Mouse (Mus musculus): ENCODE data around the gene Nif3l1. TPM values are rescaled to one million over a fixed set of nuclear protein-coding genes. Genes with fewer than 3 reads are reported as not detected.

Nif3l1 gene
- polyA plus RNA-seq (2014; fragmentation: Nextera tagmentation; extraction: Ambion mirVana): 24.5 and 28.5 TPM in 2 replicates

DNA sequence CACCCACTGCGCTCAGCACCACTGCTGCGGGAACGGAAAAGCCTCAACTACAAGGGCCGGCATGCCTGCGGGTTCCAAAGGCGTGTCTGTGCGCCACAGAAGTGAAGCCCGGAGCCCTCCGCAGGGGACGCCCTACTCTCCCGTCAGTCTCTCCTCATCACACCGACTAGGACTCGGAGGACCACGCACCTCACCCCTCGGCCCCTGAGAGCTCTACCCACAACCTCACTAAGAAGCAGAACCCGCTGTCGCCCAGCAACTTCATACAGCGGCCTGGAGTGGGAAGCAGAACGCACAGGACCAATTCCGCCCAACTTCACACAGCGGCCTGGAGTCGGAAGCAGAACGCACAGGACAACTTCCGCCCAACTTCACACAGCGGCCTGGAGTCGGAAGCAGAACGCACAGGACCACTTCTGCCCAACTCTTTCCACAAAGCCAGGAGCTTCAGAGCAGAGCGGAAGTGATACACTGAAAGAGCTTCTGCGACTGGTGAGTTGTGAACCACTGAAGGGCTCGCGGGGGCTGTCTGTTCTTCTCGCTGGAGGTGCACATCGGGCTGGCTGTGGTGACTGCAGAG, at the start of gene Nif3l1, which contains the start of gene Ppil3:
TSS of gene Nif3l1 (plus strand) at position 9 of the 580 bp plus-strand sequence.
TSS of gene Ppil3 (minus strand) at position 344 of the 580 bp plus-strand sequence.
- peaks cover 34% of the 10 kb centered on the region for H3K36me3 ChIP-seq (ENCODE audit: control insufficient read depth, insufficient read depth, low read length)
- peak within 1 kb of the TSS; percentile 87 for H3K9ac ChIP-seq (ENCODE audit: low read length)
- peaks cover 0 to 21% of the 10 kb centered on the region in 2 experiments; a peak in 3 of 4 replicates for H3K4me1 ChIP-seq (ENCODE audit: control insufficient read depth in 2 of 2, insufficient read depth in 2 of 2, low read length in 2 of 2)
- H3K9me3 ChIP-seq (ENCODE audit: control insufficient read depth, low read length): no peaks in the 10 kb centered on the region
- peak within 1 kb of the TSS; percentile 89 to 91 for H3K27ac ChIP-seq (replicated peaks in 1 of 2; ENCODE audit: control insufficient read depth in 1 of 2, insufficient read depth in 1 of 2, low read depth in 2 of 2, low read length in 2 of 2)
- peak; percentile 92 for ATAC-seq (ENCODE audit: insufficient number of reproducible peaks, insufficient read depth, low FRiP score, low read depth)
- under 1% methylated on average over 33 of the region's 33 CpGs for WGBS
- H3K27me3 ChIP-seq (ENCODE audit: control insufficient read depth, insufficient read depth, low read length): no peaks in the 10 kb centered on the region
- peak within 1 kb of the TSS; percentile 68 to 73 for H3K4me3 ChIP-seq (ENCODE audit: control insufficient read depth in 1 of 2, insufficient read depth in 1 of 2, low read depth in 1 of 2, low read length in 2 of 2)
- H3K4me2 ChIP-seq (ENCODE audit: low read length): peak within 1 kb of the TSS; percentile 78

DNA sequence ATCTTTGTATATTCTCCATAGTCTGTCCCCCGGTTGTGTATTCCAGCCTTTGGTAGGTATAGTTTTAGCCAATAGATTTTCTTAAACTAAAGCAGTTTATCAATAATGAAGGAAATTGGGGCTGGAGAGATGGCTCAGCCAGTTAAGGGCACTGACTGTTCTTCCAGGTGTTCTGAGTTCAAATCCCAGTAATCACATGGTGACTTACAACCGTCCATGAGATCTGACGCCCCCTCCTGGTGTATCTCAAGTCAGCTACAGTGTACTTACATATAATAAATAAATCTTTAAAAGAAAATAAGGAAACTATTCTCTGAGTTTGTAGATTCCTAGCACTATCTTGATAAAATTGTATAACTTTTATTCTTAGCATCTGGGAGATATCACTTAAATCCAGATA, 49.6 kb upstream of the Nif3l1 start:
- ATAC-seq (ENCODE audit: insufficient number of reproducible peaks, insufficient read depth, low FRiP score, low read depth): no peak
- H3K36me3 ChIP-seq (ENCODE audit: control insufficient read depth, insufficient read depth, low read length): peaks cover 59% of the 10 kb centered on the region
- no peaks in the 10 kb centered on the region for H3K9me3 ChIP-seq (ENCODE audit: control insufficient read depth, low read length)
- no peak overlapping the region for H3K4me3 ChIP-seq (ENCODE audit: control insufficient read depth in 1 of 2, insufficient read depth in 1 of 2, low read depth in 1 of 2, low read length in 2 of 2)
- no peak overlapping the region for H3K27ac ChIP-seq (replicated peaks in 1 of 2; ENCODE audit: control insufficient read depth in 1 of 2, insufficient read depth in 1 of 2, low read depth in 2 of 2, low read length in 2 of 2)
- H3K4me1 ChIP-seq (ENCODE audit: control insufficient read depth in 2 of 2, insufficient read depth in 2 of 2, low read length in 2 of 2): peaks cover 5 to 11% of the 10 kb centered on the region in 2 experiments; a peak in 2 of 4 replicates
- no peak overlapping the region for H3K4me2 ChIP-seq (ENCODE audit: low read length)
- no peak overlapping the region for H3K9ac ChIP-seq (ENCODE audit: low read length)
- 94% methylated on average over 3 of the region's 3 CpGs for WGBS
- no peaks in the 10 kb centered on the region for H3K27me3 ChIP-seq (ENCODE audit: control insufficient read depth, insufficient read depth, low read length)

DNA sequence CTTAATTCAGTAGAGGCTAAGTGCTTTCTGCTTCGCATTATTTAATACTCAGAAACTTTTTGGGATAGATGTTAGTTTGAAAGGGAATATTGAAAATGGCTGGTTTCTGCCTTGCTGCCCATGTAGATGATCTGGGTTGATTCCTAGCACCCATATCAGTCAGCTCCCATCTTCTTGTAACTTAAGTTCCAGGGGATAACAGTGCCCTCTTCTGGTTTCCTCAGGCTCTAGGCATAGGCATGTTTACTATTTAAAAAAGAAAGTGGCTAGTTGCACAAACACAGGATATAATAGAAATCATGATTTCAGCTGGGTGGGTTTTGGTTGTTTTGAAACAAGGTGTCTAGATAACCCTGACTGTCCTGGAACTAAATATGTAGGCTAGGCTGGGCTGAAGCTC, 48.8 kb upstream of the Nif3l1 start:
- WGBS: 96% methylated on average over 1 of the region's 1 CpGs
- no peak overlapping the region for H3K9ac ChIP-seq (ENCODE audit: low read length)
- H3K27me3 ChIP-seq (ENCODE audit: control insufficient read depth, insufficient read depth, low read length): no peaks in the 10 kb centered on the region
- ATAC-seq (ENCODE audit: insufficient number of reproducible peaks, insufficient read depth, low FRiP score, low read depth): no peak
- no peaks in the 10 kb centered on the region for H3K9me3 ChIP-seq (ENCODE audit: control insufficient read depth, low read length)
- H3K4me2 ChIP-seq (ENCODE audit: low read length): no peak overlapping the region
- peaks cover 5 to 11% of the 10 kb centered on the region in 2 experiments; a peak in 2 of 4 replicates for H3K4me1 ChIP-seq (ENCODE audit: control insufficient read depth in 2 of 2, insufficient read depth in 2 of 2, low read length in 2 of 2)
- peaks cover 67% of the 10 kb centered on the region for H3K36me3 ChIP-seq (ENCODE audit: control insufficient read depth, insufficient read depth, low read length)
- H3K4me3 ChIP-seq (ENCODE audit: control insufficient read depth in 1 of 2, insufficient read depth in 1 of 2, low read depth in 1 of 2, low read length in 2 of 2): no peak overlapping the region
- H3K27ac ChIP-seq (replicated peaks in 1 of 2; ENCODE audit: control insufficient read depth in 1 of 2, insufficient read depth in 1 of 2, low read depth in 2 of 2, low read length in 2 of 2): no peak overlapping the region

DNA sequence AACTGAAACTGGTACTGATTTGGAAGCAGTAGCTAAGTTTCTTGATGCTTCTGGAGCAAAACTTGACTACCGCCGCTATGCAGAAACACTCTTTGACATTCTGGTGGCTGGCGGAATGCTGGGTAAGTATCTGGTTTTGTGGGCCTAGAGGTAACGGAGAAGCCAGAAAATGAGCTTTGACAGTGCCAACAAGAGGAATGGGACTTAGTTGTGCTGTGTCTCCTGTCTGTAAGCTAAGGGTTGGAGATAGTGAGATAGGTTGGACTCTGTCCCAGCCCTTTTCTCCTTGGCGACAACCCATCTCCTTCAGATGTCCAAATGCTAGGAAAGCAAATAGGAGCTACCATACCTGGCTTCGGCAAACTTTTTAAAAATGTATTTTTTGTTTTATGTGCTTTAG, 47.2 kb upstream of the Nif3l1 start:
- Histone ChIP-seq H3K4me2 (ENCODE audit: low read length) (no peak overlapping the region), H3K9me3 (ENCODE audit: control insufficient read depth, low read length) (no peaks in the 10 kb centered on the region), H3K36me3 (ENCODE audit: control insufficient read depth, insufficient read depth, low read length) (peaks cover 82% of the 10 kb centered on the region), H3K27ac (replicated peaks in 1 of 2; ENCODE audit: control insufficient read depth in 1 of 2, insufficient read depth in 1 of 2, low read depth in 2 of 2, low read length in 2 of 2) (no peak overlapping the region), H3K4me3 (ENCODE audit: control insufficient read depth in 1 of 2, insufficient read depth in 1 of 2, low read depth in 1 of 2, low read length in 2 of 2) (no peak overlapping the region), H3K9ac (ENCODE audit: low read length) (no peak overlapping the region), H3K4me1 (ENCODE audit: control insufficient read depth in 2 of 2, insufficient read depth in 2 of 2, low read length in 2 of 2) (peaks cover 0 to 8% of the 10 kb centered on the region in 2 experiments; a peak in 1 of 4 replicates), H3K27me3 (ENCODE audit: control insufficient read depth, insufficient read depth, low read length) (no peaks in the 10 kb centered on the region)
- no peak for ATAC-seq (ENCODE audit: insufficient number of reproducible peaks, insufficient read depth, low FRiP score, low read depth)
- WGBS: 91% methylated on average over 6 of the region's 6 CpGs

DNA sequence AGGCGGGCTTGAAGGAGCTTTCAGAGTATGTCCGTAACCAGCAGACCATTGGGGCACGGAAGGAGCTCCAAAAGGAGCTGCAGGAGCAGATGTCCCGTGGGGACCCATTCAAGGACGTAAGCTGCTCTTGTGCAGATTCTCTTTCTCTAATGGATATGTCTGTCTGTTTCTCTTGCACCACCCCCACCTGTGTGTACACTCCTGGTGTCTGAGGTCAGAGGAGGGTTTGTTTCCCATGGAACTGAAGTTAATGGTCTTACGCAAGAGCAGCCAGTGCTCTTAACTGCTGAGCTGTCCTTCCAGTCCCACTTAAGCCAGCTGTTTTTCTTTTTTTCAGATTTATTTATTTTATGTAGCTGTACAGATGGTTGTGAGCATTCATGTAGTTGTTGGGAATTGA, 43.6 kb upstream of the Nif3l1 start:
- Histone ChIP-seq H3K4me1 (ENCODE audit: control insufficient read depth in 2 of 2, insufficient read depth in 2 of 2, low read length in 2 of 2) (no peaks in the 10 kb centered on the region), H3K9ac (ENCODE audit: low read length) (no peak overlapping the region), H3K27ac (replicated peaks in 1 of 2; ENCODE audit: control insufficient read depth in 1 of 2, insufficient read depth in 1 of 2, low read depth in 2 of 2, low read length in 2 of 2) (no peak overlapping the region), H3K36me3 (ENCODE audit: control insufficient read depth, insufficient read depth, low read length) (peaks cover 92% of the 10 kb centered on the region), H3K4me3 (ENCODE audit: control insufficient read depth in 1 of 2, insufficient read depth in 1 of 2, low read depth in 1 of 2, low read length in 2 of 2) (no peak overlapping the region), H3K9me3 (ENCODE audit: control insufficient read depth, low read length) (no peaks in the 10 kb centered on the region), H3K4me2 (ENCODE audit: low read length) (no peak overlapping the region), H3K27me3 (ENCODE audit: control insufficient read depth, insufficient read depth, low read length) (no peaks in the 10 kb centered on the region)
- WGBS: 89% methylated on average over 6 of the region's 6 CpGs
- ATAC-seq (ENCODE audit: insufficient number of reproducible peaks, insufficient read depth, low FRiP score, low read depth): no peak

DNA sequence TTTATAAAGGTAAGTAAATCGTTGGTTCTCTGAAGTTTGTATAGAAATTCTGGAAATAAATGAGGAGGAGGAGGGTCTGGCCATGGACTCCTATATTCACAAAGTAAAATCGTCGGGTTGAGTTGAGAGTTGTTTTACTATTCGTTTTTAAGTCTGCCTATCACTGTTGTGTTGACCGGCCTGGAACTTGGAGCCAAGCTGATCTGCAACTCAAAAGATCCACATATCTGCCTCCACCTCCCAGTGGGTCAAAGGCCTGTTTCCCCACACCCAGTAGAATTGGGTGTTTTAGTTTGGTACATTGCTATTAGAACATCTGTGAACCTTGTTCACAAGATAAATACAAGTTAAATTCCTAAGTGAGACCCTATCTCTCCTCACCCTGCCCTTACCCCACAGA, 41.2 kb upstream of the Nif3l1 start:
- no peak for ATAC-seq (ENCODE audit: insufficient number of reproducible peaks, insufficient read depth, low FRiP score, low read depth)

DNA sequence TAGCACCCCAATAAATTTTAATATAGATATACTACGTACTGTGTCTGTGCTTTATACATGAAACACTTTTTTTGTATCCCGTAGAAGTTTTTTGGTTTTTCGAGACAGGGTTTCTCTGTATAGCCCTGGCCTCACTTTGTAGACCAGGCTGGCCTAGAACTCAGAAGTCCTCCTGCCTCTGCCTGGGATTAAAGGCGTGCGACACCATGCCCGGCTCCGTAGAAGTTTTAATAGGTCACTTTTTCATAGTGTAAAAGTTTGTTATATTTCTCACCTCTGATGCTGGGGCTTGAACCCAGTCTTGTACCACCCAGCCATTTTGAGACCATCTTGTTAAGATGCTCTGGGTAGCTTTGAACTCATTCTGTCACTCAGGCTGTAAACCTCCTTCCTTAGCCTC, 37.6 kb upstream of the Nif3l1 start:
- H3K9me3 ChIP-seq (ENCODE audit: control insufficient read depth, low read length): no peaks in the 10 kb centered on the region
- H3K36me3 ChIP-seq (ENCODE audit: control insufficient read depth, insufficient read depth, low read length): peaks cover 76% of the 10 kb centered on the region
- H3K27ac ChIP-seq (replicated peaks in 1 of 2; ENCODE audit: control insufficient read depth in 1 of 2, insufficient read depth in 1 of 2, low read depth in 2 of 2, low read length in 2 of 2): no peak overlapping the region
- H3K4me2 ChIP-seq (ENCODE audit: low read length): no peak overlapping the region
- no peaks in the 10 kb centered on the region for H3K27me3 ChIP-seq (ENCODE audit: control insufficient read depth, insufficient read depth, low read length)
- ATAC-seq (ENCODE audit: insufficient number of reproducible peaks, insufficient read depth, low FRiP score, low read depth): no peak
- H3K4me3 ChIP-seq (ENCODE audit: control insufficient read depth in 1 of 2, insufficient read depth in 1 of 2, low read depth in 1 of 2, low read length in 2 of 2): no peak overlapping the region
- WGBS: 94% methylated on average over 7 of the region's 7 CpGs
- no peak overlapping the region for H3K9ac ChIP-seq (ENCODE audit: low read length)
- H3K4me1 ChIP-seq (ENCODE audit: control insufficient read depth in 2 of 2, insufficient read depth in 2 of 2, low read length in 2 of 2): no peaks in the 10 kb centered on the region

More for the DNA sequence above, 41.2 kb upstream of the Nif3l1 start:
- WGBS: 92% methylated on average over 5 of the region's 5 CpGs
- peaks cover 85% of the 10 kb centered on the region for H3K36me3 ChIP-seq (ENCODE audit: control insufficient read depth, insufficient read depth, low read length)
- H3K9ac ChIP-seq (ENCODE audit: low read length): no peak overlapping the region
- H3K4me2 ChIP-seq (ENCODE audit: low read length): no peak overlapping the region
- no peak overlapping the region for H3K4me3 ChIP-seq (ENCODE audit: control insufficient read depth in 1 of 2, insufficient read depth in 1 of 2, low read depth in 1 of 2, low read length in 2 of 2)
- H3K9me3 ChIP-seq (ENCODE audit: control insufficient read depth, low read length): no peaks in the 10 kb centered on the region
- H3K27ac ChIP-seq (replicated peaks in 1 of 2; ENCODE audit: control insufficient read depth in 1 of 2, insufficient read depth in 1 of 2, low read depth in 2 of 2, low read length in 2 of 2): no peak overlapping the region
- no peaks in the 10 kb centered on the region for H3K27me3 ChIP-seq (ENCODE audit: control insufficient read depth, insufficient read depth, low read length)
- no peaks in the 10 kb centered on the region for H3K4me1 ChIP-seq (ENCODE audit: control insufficient read depth in 2 of 2, insufficient read depth in 2 of 2, low read length in 2 of 2)

DNA sequence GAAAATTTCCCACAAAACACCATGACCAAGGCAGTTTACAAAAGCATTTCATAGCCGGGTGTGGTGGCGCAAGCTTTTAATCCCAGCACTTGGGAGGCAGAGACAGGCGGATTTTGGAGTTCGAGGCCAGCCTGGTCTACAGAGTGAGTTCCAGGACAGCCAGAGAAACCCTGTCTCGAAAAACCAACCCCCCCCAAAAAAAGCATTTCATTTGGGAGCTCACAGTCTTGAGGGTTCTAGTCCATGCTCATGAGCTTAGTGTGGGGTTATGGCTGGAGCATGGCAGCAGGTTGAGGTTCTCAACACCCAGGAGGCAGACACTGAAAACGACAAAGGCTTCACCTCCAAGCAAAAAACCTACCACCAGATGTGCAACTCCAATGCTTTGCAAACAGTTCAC, 36.8 kb upstream of the Nif3l1 start:
- H3K36me3 ChIP-seq (ENCODE audit: control insufficient read depth, insufficient read depth, low read length): peaks cover 76% of the 10 kb centered on the region
- H3K27ac ChIP-seq (replicated peaks in 1 of 2; ENCODE audit: control insufficient read depth in 1 of 2, insufficient read depth in 1 of 2, low read depth in 2 of 2, low read length in 2 of 2): no peak overlapping the region
- no peaks in the 10 kb centered on the region for H3K4me1 ChIP-seq (ENCODE audit: control insufficient read depth in 2 of 2, insufficient read depth in 2 of 2, low read length in 2 of 2)
- no peaks in the 10 kb centered on the region for H3K27me3 ChIP-seq (ENCODE audit: control insufficient read depth, insufficient read depth, low read length)
- no peak overlapping the region for H3K4me3 ChIP-seq (ENCODE audit: control insufficient read depth in 1 of 2, insufficient read depth in 1 of 2, low read depth in 1 of 2, low read length in 2 of 2)
- no peaks in the 10 kb centered on the region for H3K9me3 ChIP-seq (ENCODE audit: control insufficient read depth, low read length)
- 85% methylated on average over 6 of the region's 6 CpGs for WGBS
- H3K9ac ChIP-seq (ENCODE audit: low read length): no peak overlapping the region
- no peak for ATAC-seq (ENCODE audit: insufficient number of reproducible peaks, insufficient read depth, low FRiP score, low read depth)
- no peak overlapping the region for H3K4me2 ChIP-seq (ENCODE audit: low read length)
